Mouse (Mus musculus) v-Abl transformed pro-B cells (cell line): Measurements from ENCODE around the gene Ckap2l.

Experiments used
- in situ Hi-C, 2 experiments: fragments of 400-800 bp; cut with MboI; formaldehyde crosslinking; loops; one replicate each; pipeline ENCODE4 v1.15.1; 2025; ENCODE audit not compliant: unreplicated experiment in 2 of 2

Ckap2l gene

GRCm38 (mm10) chr2:129241845-129242833 is 54.9 kb downstream of the Ckap2l start:
- in situ Hi-C loops: no loop called here

GRCm38 (mm10) chr2:129240726-129241432 is 56.1 kb downstream of the Ckap2l start:
- in situ Hi-C loops: no loop called here

- in situ Hi-C loops: no loop called here
These were observed 60.5 kb downstream of the Ckap2l start for GRCm38 (mm10) chr2:129236526-129236925.

GRCm38 (mm10) chr2:129234731-129235130 is 62.3 kb downstream of the Ckap2l start:
- in situ Hi-C loops: no loop called here

- in situ Hi-C loops: no loop called here
These were observed 63.1 kb downstream of the Ckap2l start for GRCm38 (mm10) chr2:129233803-129234477.

GRCm38 (mm10) chr2:129233218-129233617 is 63.8 kb downstream of the Ckap2l start:
- in situ Hi-C loops: no loop called here

GRCm38 (mm10) chr2:129232484-129232883 is 64.5 kb downstream of the Ckap2l start:
- in situ Hi-C loops: no loop called here

GRCm38 (mm10) chr2:129232023-129232422 is 65.0 kb downstream of the Ckap2l start:
- in situ Hi-C loops: no loop called here

- in situ Hi-C loops: no loop called here
These were observed 67.7 kb downstream of the Ckap2l start for GRCm38 (mm10) chr2:129229316-129229715.

GRCm38 (mm10) chr2:129228571-129228970 is 68.4 kb downstream of the Ckap2l start:
- in situ Hi-C loops: no loop called here

GRCm38 (mm10) chr2:129227709-129228108 is 69.3 kb downstream of the Ckap2l start:
- in situ Hi-C loops: no loop called here

GRCm38 (mm10) chr2:129227011-129227529 is 69.9 kb downstream of the Ckap2l start:
- in situ Hi-C loops: no loop called here

- in situ Hi-C loops: no loop called here
These were observed 70.6 kb downstream of the Ckap2l start for GRCm38 (mm10) chr2:129226296-129226851.

- in situ Hi-C loops: no loop called here
These were observed 71.7 kb downstream of the Ckap2l start for GRCm38 (mm10) chr2:129225251-129225819.

GRCm38 (mm10) chr2:129224178-129224577 is 72.8 kb downstream of the Ckap2l start:
- in situ Hi-C loops: no loop called here

GRCm38 (mm10) chr2:129221097-129221632 is 75.8 kb downstream of the Ckap2l start:
- in situ Hi-C loops: no loop called here

GRCm38 (mm10) chr2:129218537-129219105 is 78.4 kb downstream of the Ckap2l start:
- in situ Hi-C loops: no loop called here
